Mouse (Mus musculus) urinary bladder, postnatal 14 days (tissue): ENCODE data around the gene Kcnn4.
A peak's percentile ranks its signal among the peaks of the same experiment; 100 is the strongest.

Experiments
- DNase-seq: peaks from one replicate; pipeline ENCODE4 v3.0.0; 2021; ENCODE audit warnings: low spot score

Gene Kcnn4

DNA sequence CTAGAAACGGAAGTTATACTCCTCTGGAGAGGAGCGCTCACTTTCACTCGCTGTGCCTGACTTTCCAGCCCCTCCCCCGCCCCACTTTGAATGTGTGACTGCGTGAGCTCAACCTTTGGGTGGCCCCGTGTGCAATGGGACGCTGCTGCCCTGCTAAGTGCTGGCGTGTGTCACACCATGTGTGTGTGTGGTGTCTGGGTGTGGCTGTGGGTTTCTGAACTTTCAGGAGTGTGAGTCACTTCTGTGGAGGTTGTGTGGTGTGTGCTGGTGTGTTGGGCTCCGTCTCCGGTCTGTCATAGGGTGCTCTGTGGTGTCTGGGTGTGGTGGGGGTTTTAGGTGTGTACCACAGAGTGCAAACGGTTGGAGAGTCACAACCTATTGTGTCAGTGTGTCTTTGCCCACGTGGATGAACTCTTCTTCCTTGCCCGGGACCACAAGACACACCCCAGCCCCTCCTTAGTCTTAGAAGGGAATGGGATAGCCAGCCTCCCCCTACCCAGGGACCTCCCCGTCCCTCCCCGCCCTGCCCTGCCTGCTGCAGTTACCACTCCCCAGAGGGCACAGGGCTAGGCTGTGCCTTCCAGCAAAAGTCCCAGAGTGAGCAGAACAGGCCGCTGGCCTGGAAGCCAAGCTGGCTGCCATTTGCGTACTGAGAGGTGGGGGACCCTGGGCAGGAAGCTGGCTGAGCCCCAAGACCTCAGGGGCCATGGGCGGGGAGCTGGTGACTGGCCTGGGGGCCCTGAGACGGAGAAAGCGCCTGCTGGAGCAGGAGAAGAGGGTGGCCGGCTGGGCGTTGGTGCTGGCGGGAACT is at the start of gene Kcnn4:
Kcnn4 (plus strand) TSS at position 533 of the 811 bp plus-strand sequence.
- DNase-seq, result no peak

DNA sequence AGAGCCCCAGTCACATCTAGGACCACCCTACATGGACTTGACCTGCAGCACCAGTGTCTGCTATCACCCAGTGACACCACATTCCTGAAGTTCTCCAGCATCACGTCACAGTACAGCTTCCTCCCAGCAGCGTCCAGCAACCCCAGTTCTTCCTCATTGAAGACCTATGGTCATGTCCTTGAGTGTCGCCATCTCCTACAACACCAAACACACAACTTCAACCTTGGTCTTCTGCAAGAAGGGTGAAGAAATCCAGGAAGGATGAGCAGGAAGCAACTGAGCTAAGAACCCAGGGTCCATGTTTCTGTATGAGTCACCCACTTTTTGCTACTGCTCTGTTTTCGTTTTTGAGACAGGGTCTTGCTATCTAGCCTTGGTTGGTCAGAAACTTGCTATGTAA is 47.5 kb upstream of the Kcnn4 start:
- DNase-seq, result no peak

DNA sequence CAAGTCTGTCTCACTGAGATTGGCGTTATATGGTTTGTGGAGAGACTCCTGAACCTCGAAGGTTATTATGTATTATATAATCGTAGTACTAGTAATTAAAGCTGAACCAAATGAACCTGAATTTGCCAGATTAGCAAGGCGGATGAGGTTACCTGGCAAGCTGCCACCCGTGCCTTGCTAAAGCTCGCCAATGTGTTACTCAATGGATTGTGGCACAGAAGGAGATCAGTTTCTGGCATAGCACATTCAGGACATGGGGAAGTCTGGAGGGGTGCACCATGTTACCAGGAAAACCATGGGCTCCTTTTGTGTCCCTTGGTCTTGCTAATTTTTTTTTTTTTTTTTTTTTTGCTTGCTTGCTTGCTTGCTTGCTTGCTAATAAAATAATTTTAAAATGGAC is 44.9 kb upstream of the Kcnn4 start:
- DNase-seq, result no peak

DNA sequence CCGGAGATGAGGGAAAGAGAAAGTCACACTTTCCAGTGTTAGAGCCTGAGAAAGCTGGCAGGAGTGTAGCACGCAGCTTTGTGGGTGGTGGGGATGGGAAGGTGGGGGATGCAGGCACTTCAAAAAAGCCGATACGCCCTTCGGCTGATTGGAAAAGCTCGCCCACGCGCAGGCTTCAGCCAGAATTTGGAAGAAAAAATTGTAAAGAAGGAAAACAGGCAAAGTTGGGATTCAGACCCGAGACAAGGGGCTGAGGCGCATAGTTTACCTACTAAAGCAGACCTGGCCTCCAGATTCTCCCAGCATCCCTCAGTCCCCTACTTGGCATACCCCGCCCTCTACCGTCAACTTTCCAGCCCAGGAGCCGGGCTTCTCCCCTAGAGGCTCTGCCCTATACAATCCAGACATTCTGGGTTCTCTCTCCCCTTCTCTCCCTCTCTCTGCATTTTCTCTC is 44.4 kb upstream of the Kcnn4 start:
- DNase-seq, result no peak

DNA sequence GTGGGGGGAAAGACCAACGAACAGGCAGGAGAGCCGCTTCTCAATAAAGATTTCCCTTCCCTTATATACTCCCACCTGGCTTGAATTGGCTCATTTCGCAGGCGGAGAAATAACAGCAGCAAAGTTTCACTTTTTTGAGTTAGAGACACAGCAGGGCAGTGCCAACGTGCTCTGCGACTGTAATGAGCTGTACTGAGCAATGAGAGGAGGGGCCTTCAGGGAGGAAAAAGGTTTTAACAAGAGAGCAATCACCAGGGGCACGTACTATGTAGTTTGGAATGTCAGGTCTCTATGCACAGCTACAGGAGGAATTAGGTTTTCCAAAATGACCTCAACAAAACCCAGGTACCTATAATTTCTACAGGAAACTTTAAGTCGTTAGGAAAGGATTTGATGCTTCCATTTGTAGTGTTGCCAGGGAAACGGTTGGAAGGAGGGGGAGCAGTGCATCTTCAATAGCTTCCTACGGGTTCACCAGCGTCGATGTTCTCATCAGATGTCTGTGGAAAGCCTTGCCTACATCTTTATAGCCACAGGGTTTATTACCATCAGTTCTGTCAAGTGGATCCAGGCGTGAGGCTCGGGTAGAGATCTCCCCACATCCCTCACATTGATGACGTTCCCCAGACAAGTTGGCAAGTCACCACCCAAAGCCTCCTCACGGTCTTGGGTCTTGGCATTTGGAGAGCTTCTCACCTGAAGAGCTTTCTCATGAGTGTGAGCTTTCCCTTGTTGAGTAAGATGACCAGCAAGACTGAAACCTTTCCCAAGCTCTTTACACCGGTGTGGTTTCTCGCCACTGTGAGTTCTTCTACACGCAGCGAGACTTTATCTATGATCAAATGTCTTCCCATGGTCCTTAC is 43.6 kb upstream of the Kcnn4 start:
- no peak for DNase-seq

DNA sequence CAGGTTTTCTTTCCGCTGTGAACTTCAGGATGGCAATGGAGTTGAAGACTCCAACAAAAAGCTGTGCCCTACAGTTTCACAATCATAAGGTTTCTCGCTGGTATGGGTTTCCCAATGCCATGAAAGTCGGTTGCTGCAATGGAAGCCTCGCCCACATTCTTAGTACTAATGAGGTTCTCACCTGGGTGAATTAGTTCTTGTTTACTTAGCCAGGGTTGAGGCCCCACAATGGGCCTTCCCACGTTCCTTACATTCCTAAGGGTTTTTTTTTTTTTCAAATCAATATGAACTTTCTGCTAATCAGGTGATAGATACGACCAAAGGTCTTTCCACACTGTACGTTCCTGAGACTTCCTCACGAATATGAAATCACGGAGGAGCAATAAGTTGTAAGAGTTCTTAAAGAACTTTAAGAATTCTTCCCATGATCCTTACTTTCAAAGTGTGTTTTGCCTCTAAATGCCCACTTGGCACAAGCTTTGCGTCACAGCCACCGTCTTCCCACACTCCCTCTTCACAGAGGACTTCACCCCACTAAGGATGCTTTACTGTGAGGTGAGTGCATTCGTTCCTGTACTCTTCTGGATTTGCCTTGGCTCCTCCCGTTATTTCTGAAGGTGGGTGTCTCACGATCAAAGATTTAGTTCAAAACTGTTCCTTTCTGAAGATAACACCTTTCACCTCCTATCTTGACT is 42.6 kb upstream of the Kcnn4 start:
- no peak for DNase-seq

DNA sequence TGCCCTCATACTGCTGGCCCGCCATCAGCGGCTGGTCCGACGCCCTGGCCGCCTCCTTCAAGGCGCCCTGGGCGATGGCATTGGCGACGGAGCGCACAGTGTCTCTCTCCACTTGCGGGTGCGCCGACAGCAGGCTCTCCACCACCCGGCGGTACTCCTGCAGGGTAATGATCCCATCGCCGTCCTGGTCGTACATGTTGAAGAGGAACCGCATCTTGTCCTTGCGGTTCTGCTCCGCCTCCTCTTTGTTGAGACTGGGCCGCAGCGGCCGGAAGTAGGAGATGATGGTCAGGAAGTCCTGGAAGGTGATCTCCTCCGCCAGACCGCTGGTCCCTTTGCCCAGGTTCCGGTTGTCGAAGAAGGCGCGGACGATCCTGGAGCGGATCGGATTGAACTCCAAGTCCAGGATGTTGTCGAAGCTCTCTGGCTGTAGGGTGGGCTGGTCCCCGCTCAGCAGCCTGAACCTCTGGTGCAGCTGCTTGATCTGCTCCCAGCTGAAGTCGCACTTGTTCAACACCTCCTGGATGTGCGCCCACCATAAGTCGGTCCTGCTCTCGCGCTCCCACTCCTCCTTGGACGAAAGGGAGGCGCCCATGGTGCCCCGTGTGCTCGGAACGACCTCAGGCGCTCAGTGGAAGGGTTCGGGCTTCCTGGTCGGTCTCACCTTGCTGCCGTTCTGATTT is 36.6 kb upstream of the Kcnn4 start, which contains the start of gene Tescl:
Tescl (minus strand) TSS at position 633 of the 683 bp plus-strand sequence.
- no peak for DNase-seq

DNA sequence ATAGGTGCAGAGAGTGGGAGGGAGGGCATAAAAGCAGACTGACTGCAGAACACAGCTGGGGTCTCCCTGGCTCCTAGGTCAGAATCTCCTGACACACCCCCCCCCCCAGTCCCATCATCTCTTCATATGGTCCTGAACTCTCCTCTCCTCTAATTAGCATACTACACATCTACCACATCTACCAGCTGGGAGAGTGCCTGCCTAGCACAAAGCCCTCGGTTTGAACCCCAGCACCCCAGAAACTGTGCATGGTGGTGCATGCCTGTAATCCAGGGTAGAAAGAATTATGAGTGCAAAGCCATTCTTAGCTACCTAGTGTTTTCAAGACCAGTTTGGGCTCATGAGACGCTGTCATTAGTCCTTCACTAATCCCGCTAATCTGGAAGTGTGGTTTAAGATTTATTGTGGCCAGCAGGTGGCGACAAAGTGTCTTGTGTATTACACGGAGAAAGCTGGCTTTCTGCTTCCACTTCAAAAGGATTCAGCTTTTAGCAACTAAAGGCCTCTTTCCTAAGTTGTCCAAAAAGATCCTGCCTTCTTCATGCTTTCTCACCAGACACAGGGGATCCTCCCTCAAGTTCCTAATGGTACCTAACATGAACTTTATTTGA is 34.3 kb upstream of the Kcnn4 start:
- peak; percentile 84 for DNase-seq

DNA sequence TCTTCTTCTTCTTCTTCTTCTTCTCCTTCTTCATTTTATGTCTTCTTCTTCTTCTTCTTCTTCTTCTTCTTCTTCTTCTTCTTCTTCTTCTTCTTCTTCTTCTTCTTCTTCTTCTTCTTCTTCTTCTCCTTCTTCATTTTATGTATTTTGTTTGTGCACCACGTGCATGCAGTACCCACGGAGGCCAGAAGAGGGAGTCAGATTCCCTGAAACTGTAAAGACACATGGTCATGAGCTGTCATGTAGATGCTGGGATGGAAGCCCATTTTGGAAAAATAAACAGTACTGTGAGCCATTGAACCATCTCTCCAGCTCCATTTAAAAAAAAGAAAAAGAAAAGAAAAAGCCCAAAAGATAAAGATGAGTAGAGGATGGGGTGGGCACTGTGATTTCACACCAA is 31.8 kb upstream of the Kcnn4 start:
- no peak for DNase-seq

DNA sequence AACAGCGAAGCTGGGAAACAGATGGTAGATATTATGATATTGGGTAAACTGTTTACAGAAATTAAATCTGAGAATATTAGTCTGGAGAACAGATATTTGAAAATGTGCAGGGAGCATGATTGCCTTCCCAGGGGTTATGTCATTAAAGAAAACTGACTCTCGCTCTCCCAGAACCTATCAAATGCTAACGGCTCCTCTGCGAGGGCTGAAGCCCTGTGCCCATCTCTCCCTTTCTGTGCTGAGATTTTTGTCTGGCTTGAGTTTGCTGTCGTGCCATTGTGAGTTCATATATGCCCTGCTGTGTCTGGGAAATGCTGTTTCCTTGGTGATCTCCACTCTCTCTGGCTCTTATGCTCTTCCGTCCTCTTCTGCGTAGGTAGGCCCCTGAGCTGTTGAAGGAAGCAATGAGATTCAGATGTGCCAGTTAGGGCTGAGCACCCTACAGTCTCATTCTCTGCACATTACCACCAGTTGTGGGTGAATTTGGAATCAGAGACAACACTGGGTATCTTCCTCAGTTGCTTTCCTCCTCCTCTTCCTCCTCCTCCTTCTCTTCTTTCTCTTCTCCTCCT is 26.3 kb upstream of the Kcnn4 start:
- DNase-seq, result no peak

DNA sequence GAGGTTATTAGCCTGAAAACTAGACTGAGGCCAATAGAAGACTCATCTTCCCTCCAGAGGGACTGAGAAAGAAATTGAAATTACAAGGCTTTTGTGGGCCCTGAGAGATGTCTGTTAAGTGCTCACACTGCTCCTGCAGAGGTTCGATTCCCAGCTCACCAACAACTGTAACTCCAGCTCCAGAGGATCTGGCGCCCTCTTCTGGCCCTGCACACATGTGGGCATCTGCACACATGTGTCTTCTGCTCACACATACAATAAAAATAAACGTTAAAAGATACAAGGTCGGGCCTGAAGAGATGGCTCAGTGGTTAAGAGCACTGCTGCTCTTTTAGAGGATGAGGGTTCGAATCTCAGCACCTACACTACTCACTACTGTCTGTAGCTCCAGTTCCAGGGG is 23.6 kb upstream of the Kcnn4 start:
- no peak for DNase-seq

DNA sequence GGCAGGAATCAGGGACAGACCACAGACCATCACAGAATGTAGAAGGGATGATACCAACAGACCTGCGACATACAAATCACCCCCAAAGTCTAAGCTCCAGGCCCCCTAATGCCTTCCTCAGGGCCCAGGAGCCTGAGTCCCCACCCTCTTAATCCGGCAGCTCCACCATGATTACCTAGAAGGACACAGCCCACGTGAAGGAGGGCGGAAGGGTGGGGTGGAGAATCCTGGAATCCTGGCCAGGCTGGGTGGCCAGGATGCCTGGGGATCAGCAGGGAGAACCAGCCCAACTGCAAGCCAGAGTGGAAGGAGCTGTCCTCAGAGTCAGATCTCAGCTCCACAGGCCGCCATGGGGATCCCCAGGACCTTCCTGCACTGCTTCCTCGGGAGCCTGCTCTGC is 21.2 kb upstream of the Kcnn4 start, which contains the start of gene Lypd5:
Lypd5 (plus strand) TSS at position 301 of the 400 bp plus-strand sequence.
- no peak for DNase-seq

DNA sequence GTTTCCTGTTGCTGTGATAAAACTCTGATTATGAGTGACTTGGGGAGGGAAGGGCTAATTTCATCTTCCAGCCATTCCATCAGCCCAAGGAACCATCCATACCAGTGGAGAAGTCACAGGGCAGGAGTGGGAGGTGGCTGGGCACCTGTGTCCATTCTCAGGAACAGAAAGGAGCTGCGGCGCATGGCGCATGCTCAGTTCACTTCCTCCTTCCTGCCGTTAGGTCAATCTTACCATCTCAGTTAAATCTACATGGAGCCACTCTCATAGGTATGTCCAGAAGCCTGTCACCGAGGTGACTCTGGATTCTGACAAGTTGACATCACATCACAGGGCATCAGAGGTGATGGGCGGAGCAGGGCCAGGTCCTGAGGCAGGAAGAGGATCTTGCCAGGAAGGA is 14.4 kb upstream of the Kcnn4 start:
- no peak for DNase-seq

DNA sequence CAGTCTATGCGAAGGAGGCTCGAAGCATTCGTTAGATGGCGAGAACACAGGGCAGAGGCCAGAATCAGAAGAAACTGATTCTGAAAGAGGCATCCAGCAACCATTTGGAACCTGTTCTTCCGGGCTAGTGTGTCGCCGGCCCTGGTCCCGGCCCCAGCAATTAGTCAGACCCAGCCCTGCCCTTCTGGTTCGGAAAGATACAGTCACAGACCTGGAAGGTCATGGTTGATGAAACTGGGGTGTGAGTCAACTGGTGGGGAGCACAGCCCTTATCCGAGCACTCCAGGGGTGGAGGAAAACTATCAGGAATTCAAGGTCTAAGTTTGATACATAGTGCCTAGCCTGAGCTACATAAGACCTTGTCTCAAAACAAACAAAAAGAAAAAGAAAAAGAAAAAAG is 14.0 kb upstream of the Kcnn4 start:
- no peak for DNase-seq

DNA sequence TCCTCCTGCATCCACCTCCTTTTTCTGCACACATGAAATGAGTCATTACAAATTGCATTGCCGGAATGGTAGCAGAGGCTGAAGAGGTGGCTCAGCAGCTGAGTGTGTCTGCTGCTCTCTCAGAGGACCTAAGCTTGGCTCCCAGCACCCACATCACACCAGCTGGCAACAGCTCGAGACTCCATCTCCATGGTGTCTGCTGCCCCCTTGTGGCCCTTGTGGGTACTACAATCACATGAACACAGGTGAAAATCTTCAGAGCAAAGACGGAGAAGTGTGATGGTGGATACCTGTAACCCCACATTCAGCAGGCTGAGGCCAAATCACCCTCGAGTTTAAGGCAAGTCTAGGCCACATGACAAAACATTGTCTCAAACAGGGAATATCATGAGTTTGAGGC is 12.2 kb upstream of the Kcnn4 start:
- no peak for DNase-seq

DNA sequence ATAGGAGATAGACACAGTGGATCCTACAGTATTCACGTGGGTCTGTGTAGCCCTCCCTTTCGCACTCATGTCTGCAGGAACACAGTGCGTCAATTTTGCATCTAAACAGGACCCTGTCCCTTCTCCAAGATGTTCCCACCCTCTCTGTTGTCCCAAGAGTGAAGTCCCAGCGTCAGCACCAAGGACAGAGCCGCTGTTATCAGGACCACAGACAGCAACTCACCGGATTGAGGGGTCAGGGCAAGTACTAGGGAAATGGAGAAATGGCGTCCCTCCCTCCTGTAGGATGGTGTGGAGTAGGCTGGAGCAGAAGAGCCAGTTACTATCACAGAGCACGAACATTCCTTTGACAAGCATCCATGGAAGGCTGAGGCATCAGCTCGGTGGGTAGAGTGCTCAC is 10.8 kb upstream of the Kcnn4 start:
- DNase-seq, result no peak

DNA sequence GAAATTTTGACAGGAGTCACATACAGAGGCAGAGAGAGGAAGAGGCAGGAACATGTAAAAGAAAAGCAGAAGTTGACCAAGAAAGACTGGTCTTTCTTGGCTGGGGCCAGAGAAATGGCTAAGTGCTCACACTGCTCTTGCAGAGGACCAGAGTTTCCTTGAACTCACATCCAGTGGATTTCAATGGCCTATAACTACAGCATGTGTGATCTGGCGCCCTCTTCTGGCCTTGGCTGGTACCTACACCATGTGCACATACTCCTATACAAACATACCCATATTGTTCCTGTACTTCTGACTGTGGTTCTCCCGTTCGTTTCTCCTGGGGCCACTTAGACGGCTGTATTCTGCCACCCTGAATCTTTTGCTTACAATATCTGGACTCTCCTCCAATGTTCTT is 9.1 kb upstream of the Kcnn4 start:
- no peak for DNase-seq

DNA sequence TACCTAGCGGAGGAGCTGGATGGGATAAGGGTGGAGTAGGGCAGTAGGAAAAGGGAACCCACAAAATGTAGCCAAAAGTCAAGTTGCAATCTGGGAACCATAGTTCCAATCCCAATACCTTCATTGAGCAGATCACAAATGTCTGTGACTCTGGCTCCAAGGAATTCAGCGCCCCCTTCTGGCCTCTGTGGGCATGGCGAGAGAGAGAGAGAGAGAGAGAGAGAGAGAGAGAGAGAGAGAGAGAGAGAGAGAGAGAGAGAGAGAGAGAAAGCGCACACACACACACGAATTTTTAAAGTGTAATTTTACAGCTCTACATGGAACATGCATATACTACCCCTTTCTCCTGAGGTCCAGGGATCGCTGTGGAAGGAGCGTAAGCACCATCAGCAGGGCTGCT is 6.8 kb upstream of the Kcnn4 start:
- DNase-seq, result peak; percentile 50

DNA sequence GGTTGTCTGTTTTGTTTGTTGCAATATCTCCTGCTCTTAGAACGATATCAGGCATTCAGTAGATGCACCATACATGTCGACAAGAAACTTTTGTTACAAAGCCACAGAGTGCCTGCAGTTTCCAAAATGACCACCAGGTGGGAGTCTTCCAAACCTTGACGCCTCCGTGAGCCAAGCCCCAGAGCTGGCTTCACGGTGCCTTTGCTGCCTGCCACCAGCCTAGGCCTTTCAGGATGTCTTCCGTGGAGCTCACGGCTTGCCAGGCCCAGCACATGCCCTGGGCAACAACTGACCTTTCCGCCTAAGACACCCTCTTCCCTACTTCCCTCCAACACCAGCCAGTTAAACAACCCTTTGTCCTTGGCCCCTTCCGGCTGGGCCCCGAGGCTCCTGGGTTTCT is 5.2 kb upstream of the Kcnn4 start:
- DNase-seq, result peak; percentile 90

DNA sequence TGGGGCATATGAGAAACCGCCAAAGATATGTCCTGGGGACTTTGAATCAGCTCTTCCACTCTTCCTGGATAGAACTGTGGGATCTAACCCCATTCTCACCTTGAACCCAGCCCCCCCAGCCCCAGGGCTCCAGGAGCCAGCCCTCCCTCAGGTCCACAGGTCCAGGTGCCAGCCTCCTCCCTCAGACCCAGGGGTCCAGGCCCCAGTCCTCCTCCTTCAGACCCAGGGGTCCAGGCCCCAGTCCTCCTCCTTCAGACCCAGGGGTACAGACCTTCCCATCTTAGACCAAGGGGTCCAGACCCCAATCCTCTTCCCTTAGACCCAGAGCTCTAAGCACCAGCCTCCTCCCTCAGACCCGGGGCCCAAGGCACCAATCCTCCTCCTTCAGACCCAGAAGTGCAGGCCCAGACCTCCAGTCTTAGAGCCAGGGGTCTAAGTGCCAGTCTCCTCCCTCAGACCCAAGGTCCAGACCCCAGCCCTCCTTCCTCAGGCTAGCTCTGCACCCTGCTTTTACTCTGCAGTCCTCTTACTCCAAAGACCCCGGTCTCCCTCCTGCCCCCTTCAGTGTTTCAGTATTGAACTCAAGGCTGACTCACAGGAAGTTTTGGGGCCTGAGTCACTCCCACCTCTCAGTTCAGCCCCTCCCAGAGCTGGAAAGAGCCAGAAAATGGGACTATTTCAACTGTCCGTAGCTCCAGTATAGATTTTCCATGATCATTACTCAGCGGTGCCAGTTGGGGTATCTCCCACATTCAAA is 4.6 kb upstream of the Kcnn4 start:
- DNase-seq, result no peak
